Mouse (Mus musculus) layer of hippocampus, postnatal 25 days (tissue): ENCODE data around the gene Ano2. TPM values are rescaled to one million over a fixed set of nuclear protein-coding genes. Genes with fewer than 3 reads are reported as not detected.

ENCODE experiments used
- DNase-seq, 2 experiments: peaks; one replicate each; pipeline ENCODE4 v3.0.0; 2022; ENCODE audit warnings: mixed read lengths in 2 of 2, low spot score in 1 of 2; ENCODE audit errors: extremely low spot score in 1 of 2
- total RNA-seq, 2 experiments: library from RNA; stranded (reverse); gene quantifications; 2 replicates each; pipeline ENCODE4 v1.2.3; 2021

Ano2 gene
- total RNA-seq: 1 to 10 TPM; 5.1 to 5.5 TPM

DNA sequence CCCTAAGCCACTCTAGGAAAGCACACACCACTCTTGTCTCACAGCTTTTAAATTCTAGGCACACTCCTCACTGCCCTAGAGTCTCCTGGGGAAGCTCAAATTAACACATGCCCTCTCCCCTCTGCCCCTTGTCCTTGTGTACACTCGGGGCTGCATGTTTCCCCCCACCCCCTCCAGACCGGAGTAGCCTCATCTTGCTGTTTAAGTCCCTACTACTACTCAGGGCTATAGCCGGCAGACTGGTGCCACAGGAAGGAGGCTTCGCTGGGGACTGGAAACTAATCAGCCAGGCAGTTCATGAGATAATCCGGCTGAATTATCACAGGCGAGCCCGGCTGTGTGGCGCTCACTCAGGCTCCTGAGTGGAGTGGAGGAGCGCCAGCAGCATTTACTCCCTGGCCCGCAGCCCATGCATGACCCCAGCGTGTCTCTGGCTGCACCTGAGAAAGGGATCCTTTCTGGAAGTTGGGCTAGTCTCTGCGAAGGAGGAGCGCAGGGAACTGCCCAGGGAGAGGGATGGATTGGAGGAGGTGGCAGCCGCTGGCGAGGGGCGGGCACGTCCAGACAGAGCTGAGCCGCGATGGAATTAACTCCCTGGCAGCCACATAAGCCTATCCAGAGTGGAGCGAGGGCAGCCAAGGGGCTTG is at the start of gene Ano2:
Ano2 (plus strand) TSS at position 363 of the 647 bp plus-strand sequence.
- peak in 1 of 2 experiments; percentile 11 for DNase-seq

- DNase-seq: no peak
Observed at GRCm38 (mm10) chr6:125640486-125640885, 49.7 kb upstream of the Ano2 start.

DNA sequence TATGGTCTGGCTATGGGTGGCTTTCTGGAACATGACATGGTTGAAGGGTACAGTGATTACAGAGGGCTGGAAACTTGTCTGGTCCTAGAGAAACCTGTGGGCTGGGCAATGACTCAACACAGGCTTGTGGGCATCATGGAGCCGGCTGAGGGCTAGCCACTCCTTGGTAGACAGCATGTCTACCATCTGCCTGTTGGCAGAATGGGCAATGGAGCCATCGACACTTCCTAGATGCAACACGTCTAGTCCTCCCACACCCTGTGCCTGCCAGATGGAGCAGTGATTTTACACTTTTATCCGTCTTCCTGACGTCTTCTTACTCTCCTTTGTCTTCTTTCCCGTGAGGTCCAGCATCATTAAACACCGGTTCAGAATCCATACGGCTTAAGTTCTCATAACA is 49.1 kb upstream of the Ano2 start:
- no peak for DNase-seq

DNA sequence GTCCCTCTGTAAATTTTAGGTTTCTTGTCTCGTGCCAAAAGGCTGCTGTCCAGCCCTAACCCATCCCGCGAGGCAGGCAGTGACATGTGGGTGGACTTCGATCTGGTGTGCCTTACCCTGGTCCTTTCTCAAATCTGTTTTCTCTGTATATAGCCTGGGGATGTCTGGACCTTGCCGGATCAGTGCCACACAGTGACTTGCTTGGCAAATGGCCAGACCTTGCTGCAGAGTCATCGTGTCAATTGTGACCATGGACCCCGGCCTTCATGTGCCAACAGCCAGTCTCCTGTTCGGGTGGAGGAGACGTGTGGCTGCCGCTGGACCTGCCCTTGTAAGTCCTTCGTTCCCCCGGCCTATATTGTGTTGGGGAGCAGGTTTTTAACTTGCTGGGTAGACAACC is 41.3 kb upstream of the Ano2 start:
- no peak for DNase-seq

- no peak for DNase-seq
Observed at GRCm38 (mm10) chr6:125651335-125651734, 38.9 kb upstream of the Ano2 start.

- DNase-seq: no peak
Observed at GRCm38 (mm10) chr6:125653416-125653815, 36.8 kb upstream of the Ano2 start.

DNA sequence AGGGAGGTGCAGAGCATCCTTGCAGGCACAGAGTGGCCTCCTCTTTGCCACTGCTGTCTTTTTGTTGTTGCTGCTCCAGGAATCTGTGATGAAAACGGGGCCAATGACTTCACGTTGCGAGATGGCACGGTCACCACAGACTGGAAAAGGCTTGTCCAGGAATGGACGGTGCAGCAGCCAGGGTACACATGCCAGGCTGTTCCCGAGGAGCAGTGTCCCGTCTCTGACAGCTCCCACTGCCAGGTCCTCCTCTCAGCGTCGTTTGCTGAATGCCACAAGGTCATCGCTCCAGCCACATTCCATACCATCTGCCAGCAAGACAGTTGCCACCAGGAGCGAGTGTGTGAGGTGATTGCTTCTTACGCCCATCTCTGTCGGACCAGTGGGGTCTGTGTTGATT is 33.3 kb upstream of the Ano2 start:
- DNase-seq: no peak

- DNase-seq: no peak
Observed at GRCm38 (mm10) chr6:125657966-125658365, 32.3 kb upstream of the Ano2 start.

DNA sequence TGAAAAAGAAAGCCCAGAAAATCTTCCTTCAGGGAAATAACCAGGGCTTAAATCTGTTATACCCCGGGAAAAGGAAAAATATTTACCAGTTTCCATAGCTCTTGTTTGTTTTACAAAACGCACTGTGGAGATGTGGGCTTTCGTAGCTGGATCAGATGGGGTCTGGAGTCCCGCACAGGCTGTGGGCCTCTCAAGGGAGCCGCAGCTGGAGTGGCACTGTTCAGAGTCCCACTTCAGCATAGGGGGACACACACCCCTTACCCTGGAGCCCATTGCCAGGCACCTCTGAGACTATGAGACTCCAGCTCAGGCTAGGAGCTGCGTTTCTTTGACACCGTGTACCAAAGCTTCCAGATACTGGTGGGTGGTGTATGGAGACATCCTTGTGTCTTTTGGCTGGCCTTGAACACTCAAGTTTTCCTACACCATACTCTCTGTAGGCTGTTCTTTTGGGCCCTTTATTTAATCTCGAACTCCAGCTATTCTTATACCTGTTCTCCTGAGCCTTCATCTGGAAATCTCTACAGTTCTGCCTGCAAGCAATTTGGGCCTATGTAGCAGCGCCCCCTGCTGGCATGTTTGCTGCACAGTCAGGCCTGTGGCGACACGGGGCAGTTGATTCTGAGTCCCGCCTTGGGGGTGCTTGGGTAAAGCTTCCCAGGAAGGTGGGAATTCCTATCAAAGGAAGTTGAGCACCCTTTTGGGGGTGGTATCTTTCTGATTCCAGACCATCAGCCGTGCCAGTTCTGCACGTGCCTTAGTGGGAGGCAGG is 28.9 kb upstream of the Ano2 start:
- peak; percentile 67 to 88 for DNase-seq

- no peak for DNase-seq
Observed at GRCm38 (mm10) chr6:125663906-125664305, 26.3 kb upstream of the Ano2 start.

- no peak for DNase-seq
Observed at GRCm38 (mm10) chr6:125671835-125672234, 18.4 kb upstream of the Ano2 start.

- DNase-seq: no peak
Observed at GRCm38 (mm10) chr6:125678492-125678891, 11.7 kb upstream of the Ano2 start.

- no peak for DNase-seq
Observed at GRCm38 (mm10) chr6:125680613-125681012, 9.6 kb upstream of the Ano2 start.

- no peak for DNase-seq
Observed at GRCm38 (mm10) chr6:125685420-125685819, 4.8 kb upstream of the Ano2 start.

DNA sequence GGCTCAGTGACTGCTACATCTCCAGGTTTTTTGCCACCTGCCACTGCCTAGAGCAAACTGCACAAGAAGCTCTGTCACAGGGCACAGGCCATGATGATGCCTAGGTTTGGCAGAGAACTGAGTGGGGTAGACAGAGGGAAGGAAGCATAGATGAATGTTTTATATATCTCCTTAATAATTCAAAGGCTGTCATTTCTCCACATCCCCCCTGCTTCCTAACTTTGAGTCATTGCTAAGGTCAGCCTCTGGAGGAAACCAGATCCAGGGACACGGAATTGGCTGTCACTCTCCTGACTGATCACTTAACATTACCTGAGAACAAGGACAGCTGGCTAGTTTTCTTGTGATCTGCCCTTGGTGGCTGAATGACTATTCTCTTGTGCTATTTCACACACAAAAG is 2.2 kb upstream of the Ano2 start:
- no peak for DNase-seq

- DNase-seq: no peak
Observed at GRCm38 (mm10) chr6:125701146-125701545, 10.9 kb downstream of the Ano2 start.

DNA sequence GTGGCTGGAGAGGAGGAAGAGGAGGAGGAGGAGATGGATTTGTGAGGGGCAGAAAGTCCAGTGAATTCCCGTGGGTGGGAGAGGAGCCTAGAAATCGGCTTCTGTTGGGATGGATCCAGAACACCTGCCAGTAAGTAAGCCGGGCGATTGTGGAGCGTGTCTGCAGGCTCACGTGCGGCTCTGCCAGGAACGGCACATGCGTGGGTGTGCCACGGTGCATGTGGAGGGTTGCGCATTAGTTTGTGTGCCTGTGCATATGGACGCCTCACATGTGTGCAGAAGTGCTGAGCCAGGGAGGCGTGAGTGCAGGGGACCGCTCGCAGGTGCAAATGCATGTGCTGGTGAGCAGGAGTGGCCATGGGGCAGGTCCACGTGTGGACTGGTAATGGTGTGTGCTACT is 21.0 kb downstream of the Ano2 start:
- DNase-seq: peak; percentile 32 to 47

- DNase-seq: no peak
Observed at GRCm38 (mm10) chr6:125726408-125726807, 36.2 kb downstream of the Ano2 start.

DNA sequence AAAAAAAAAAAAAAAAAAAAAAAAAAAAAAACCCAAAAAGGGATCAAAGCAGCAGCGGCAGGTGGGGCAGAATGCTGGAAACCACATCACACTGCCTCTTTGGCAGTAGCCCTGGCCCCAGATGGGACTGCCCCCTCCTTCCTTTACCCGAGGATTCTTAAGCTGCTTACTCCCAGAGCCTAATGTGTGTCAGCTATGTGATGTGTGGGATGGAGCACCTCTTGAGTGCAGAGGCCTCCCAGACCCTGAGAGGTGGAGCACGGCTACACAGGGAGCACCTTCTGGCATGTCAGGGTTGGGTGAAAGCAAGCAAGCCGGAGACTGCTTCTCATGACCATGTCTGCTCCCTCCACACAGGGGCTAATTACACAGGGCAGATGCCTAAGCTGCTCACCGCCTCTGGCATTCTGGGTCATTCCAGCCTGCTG is 37.3 kb downstream of the Ano2 start:
- no peak for DNase-seq

GRCm38 (mm10) chr6:125729471-125729870 is 39.3 kb downstream of the Ano2 start:
- DNase-seq: no peak

GRCm38 (mm10) chr6:125729986-125730535 is 39.8 kb downstream of the Ano2 start:
- DNase-seq: no peak
